Mouse (Mus musculus) lung, adult 2 months (tissue): ENCODE data around the gene Hsf2.

Source experiments
- CTCF ChIP-seq: fragments of 200-500 bp; IDR thresholded peaks from 2 replicates; pipeline ENCODE4 v1.5.1; 2011; ENCODE audit warnings: mild to moderate bottlenecking, low read length, control low read depth; ENCODE audit not compliant: insufficient read depth
- POLR2A ChIP-seq: fragments of 200-500 bp; IDR thresholded peaks from 2 replicates; pipeline ENCODE4 v1.6.1; 2011; ENCODE audit warnings: low read depth, mild to moderate bottlenecking, control low read depth, low read length, borderline replicate concordance; ENCODE audit errors: extremely low read depth

DNA sequence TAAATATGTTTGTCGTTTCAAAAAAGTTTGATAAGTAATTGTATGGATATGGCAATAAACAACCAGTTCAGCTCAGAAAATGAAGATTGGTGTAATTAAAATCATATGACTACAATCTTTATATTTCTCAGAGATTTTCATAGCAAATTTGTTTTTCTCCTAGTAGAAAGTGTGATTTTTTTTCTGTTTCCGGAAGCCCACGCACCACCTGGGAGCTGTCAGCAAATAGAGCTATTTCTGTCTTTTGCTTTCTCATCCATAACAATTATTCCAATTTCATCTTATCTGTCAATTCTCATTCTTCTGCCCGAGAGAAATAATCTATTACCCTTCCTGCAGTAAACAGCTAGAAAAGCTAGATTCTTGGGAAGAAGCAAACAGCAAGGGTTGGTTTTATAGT is 63.4 kb downstream of the Hsf2 start:
- no peak for TF ChIP-seq POLR2A
- TF ChIP-seq CTCF, result no peak
